Mouse (Mus musculus) frontal cortex, adult (tissue): Measurements from ENCODE around the gene Rpgrip1.
"Not testable (repeated sequence)": the region's sequence is repeated elsewhere in the genome, so short reads cannot be mapped to it uniquely, and the experiment has no call there.

ENCODE experiments used
- ATAC-seq: cut with Nextera tagmentation; 2 replicates; pipeline ENCODE4 v1.9.2; 2017; ENCODE audit warnings: mild to moderate bottlenecking, moderate library complexity, mixed read lengths; ENCODE audit not compliant: low TSS enrichment

Rpgrip1 gene

GRCm38 (mm10) chr14:52110346-52110745, at the start of gene Rpgrip1:
Gene Rpgrip1, plus strand, starts transcription at chr14:52110704.
- no peak for ATAC-seq

- no peak for ATAC-seq
These were observed 49.7 kb upstream of the Rpgrip1 start for GRCm38 (mm10) chr14:52060800-52061199.

- no peak for ATAC-seq
These were observed 48.7 kb upstream of the Rpgrip1 start for GRCm38 (mm10) chr14:52061798-52062197.

- ATAC-seq: no peak
These were observed 44.4 kb upstream of the Rpgrip1 start for GRCm38 (mm10) chr14:52066135-52066534.

- ATAC-seq: no peak
These were observed 38.8 kb upstream of the Rpgrip1 start for GRCm38 (mm10) chr14:52071599-52072137.

- ATAC-seq: no peak
These were observed 27.4 kb upstream of the Rpgrip1 start for GRCm38 (mm10) chr14:52083083-52083482.

GRCm38 (mm10) chr14:52094533-52094932, 16.0 kb upstream of the Rpgrip1 start:
- ATAC-seq: no peak

GRCm38 (mm10) chr14:52097191-52097590, 13.3 kb upstream of the Rpgrip1 start:
- ATAC-seq: not testable (repeated sequence)

GRCm38 (mm10) chr14:52098387-52098786, 12.1 kb upstream of the Rpgrip1 start:
- ATAC-seq: not testable (repeated sequence)

- no peak for ATAC-seq
These were observed 10.9 kb upstream of the Rpgrip1 start for GRCm38 (mm10) chr14:52099563-52099962.

GRCm38 (mm10) chr14:52100170-52100960, 10.1 kb upstream of the Rpgrip1 start:
- no peak for ATAC-seq

- no peak for ATAC-seq
These were observed 9.0 kb upstream of the Rpgrip1 start for GRCm38 (mm10) chr14:52101285-52102157.

- ATAC-seq: peak; percentile 25
These were observed 7.0 kb upstream of the Rpgrip1 start for GRCm38 (mm10) chr14:52103474-52103855.

GRCm38 (mm10) chr14:52103856-52104676, 6.4 kb upstream of the Rpgrip1 start, which contains the start of gene Hnrnpc:
Gene Hnrnpc, minus strand, starts transcription at chr14:52104028.
- peak; percentile 97 for ATAC-seq

- ATAC-seq: no peak
These were observed 5.7 kb upstream of the Rpgrip1 start for GRCm38 (mm10) chr14:52104677-52105285.

GRCm38 (mm10) chr14:52105308-52105707, 5.2 kb upstream of the Rpgrip1 start:
- ATAC-seq: no peak

- no peak for ATAC-seq
These were observed 3.8 kb upstream of the Rpgrip1 start for GRCm38 (mm10) chr14:52106741-52107140.

- ATAC-seq: no peak
These were observed 2.5 kb upstream of the Rpgrip1 start for GRCm38 (mm10) chr14:52108025-52108424.

- ATAC-seq: no peak
These were observed 3.6 kb downstream of the Rpgrip1 start for GRCm38 (mm10) chr14:52114101-52114500.

GRCm38 (mm10) chr14:52117241-52117640, 6.7 kb downstream of the Rpgrip1 start:
- ATAC-seq: no peak

- peak; percentile 20; the same call in 1 of the 2 replicates for ATAC-seq
These were observed 7.9 kb downstream of the Rpgrip1 start for GRCm38 (mm10) chr14:52118456-52118822.
